Mouse (Mus musculus): ENCODE results near the gene Nodal. TPM values are rescaled to one million over a fixed set of nuclear protein-coding genes. Genes with fewer than 3 reads are reported as not detected.

The Nodal gene
- polyA plus RNA-seq, 1 experiment, result 0.14 TPM

- H3K36me3 ChIP-seq (ENCODE audit: control insufficient read depth, insufficient read depth, low read length), result no peaks in the 10 kb centered on the region
- DNase-seq (ENCODE audit: low read depth in 1 of 2, low spot score in 2 of 2), result no peak
- TF ChIP-seq CTCF (IDR thresholded peaks at IDR 0.05; ENCODE audit: extremely low read depth, insufficient read depth, insufficient read length, insufficient replicate concordance) (no peak), POLR2A (IDR thresholded peaks at IDR 0.05; ENCODE audit: low read depth, low read length) (no peak)
- no peaks in the 10 kb centered on the region for H3K27me3 ChIP-seq (ENCODE audit: control insufficient read depth, insufficient read depth, low read length)
- peak overlapping the region; percentile 17; the same call in 1 of the 2 replicates for H3K27ac ChIP-seq (ENCODE audit: insufficient read depth, low read length)
- 78% methylated on average over 6 of the region's 6 CpGs for WGBS
- peaks cover 6% of the 10 kb centered on the region; the same call in 1 of the 2 replicates for H3K4me1 ChIP-seq (ENCODE audit: control insufficient read depth, insufficient read depth, insufficient read length)
- no peak overlapping the region for H3K4me3 ChIP-seq (ENCODE audit: extremely low read depth, insufficient read depth, insufficient read length)
Measured at GRCm38 (mm10) chr10:61374771-61375481, 42.8 kb upstream of the Nodal start.

- WGBS, result 83% methylated on average over 5 of the region's 5 CpGs
- TF ChIP-seq POLR2A (IDR thresholded peaks at IDR 0.05; ENCODE audit: low read depth, low read length) (no peak), CTCF (IDR thresholded peaks at IDR 0.05; ENCODE audit: extremely low read depth, insufficient read depth, insufficient read length, insufficient replicate concordance) (no peak)
- Histone ChIP-seq H3K4me3 (ENCODE audit: extremely low read depth, insufficient read depth, insufficient read length) (no peak overlapping the region), H3K4me1 (ENCODE audit: control insufficient read depth, insufficient read depth, insufficient read length) (peaks cover 6% of the 10 kb centered on the region; the same call in 1 of the 2 replicates), H3K27me3 (ENCODE audit: control insufficient read depth, insufficient read depth, low read length) (peaks cover 5% of the 10 kb centered on the region), H3K36me3 (ENCODE audit: control insufficient read depth, insufficient read depth, low read length) (no peaks in the 10 kb centered on the region), H3K27ac (ENCODE audit: insufficient read depth, low read length) (no peak overlapping the region)
- DNase-seq (ENCODE audit: low read depth in 1 of 2, low spot score in 2 of 2), result no peak
Measured at GRCm38 (mm10) chr10:61378050-61378449, 39.7 kb upstream of the Nodal start.

GRCm38 (mm10) chr10:61378698-61379097 lies 39.1 kb upstream of the Nodal start:
- TF ChIP-seq POLR2A (IDR thresholded peaks at IDR 0.05; ENCODE audit: low read depth, low read length) (no peak), CTCF (IDR thresholded peaks at IDR 0.05; ENCODE audit: extremely low read depth, insufficient read depth, insufficient read length, insufficient replicate concordance) (no peak)
- Histone ChIP-seq H3K4me1 (ENCODE audit: control insufficient read depth, insufficient read depth, insufficient read length) (peaks cover 6% of the 10 kb centered on the region; the same call in 1 of the 2 replicates), H3K27me3 (ENCODE audit: control insufficient read depth, insufficient read depth, low read length) (peaks cover 8% of the 10 kb centered on the region), H3K4me3 (ENCODE audit: extremely low read depth, insufficient read depth, insufficient read length) (no peak overlapping the region), H3K27ac (ENCODE audit: insufficient read depth, low read length) (no peak overlapping the region), H3K36me3 (ENCODE audit: control insufficient read depth, insufficient read depth, low read length) (no peaks in the 10 kb centered on the region)
- 83% methylated on average over 5 of the region's 5 CpGs for WGBS
- DNase-seq (ENCODE audit: low read depth in 1 of 2, low spot score in 2 of 2), result no peak

GRCm38 (mm10) chr10:61379340-61380040 lies 38.3 kb upstream of the Nodal start:
- Histone ChIP-seq H3K27me3 (ENCODE audit: control insufficient read depth, insufficient read depth, low read length) (peaks cover 8% of the 10 kb centered on the region), H3K4me1 (ENCODE audit: control insufficient read depth, insufficient read depth, insufficient read length) (no peaks in the 10 kb centered on the region), H3K27ac (ENCODE audit: insufficient read depth, low read length) (peak overlapping the region; percentile 58; the same call in 1 of the 2 replicates)

GRCm38 (mm10) chr10:61380186-61380585 lies 37.6 kb upstream of the Nodal start:
- Histone ChIP-seq H3K36me3 (ENCODE audit: control insufficient read depth, insufficient read depth, low read length) (no peaks in the 10 kb centered on the region), H3K4me1 (ENCODE audit: control insufficient read depth, insufficient read depth, insufficient read length) (no peaks in the 10 kb centered on the region), H3K27ac (ENCODE audit: insufficient read depth, low read length) (peak overlapping the region; percentile 58), H3K4me3 (ENCODE audit: extremely low read depth, insufficient read depth, insufficient read length) (no peak overlapping the region), H3K27me3 (ENCODE audit: control insufficient read depth, insufficient read depth, low read length) (peaks cover 8% of the 10 kb centered on the region)
- WGBS, result 48% methylated on average over 9 of the region's 9 CpGs
- no peak for TF ChIP-seq POLR2A (IDR thresholded peaks at IDR 0.05; ENCODE audit: low read depth, low read length)
- no peak for TF ChIP-seq CTCF (IDR thresholded peaks at IDR 0.05; ENCODE audit: extremely low read depth, insufficient read depth, insufficient read length, insufficient replicate concordance)
- DNase-seq (ENCODE audit: low read depth in 1 of 2, low spot score in 2 of 2), result no peak

More at GRCm38 (mm10) chr10:61379340-61380040, 38.3 kb upstream of the Nodal start:
- 90% methylated on average over 13 of the region's 13 CpGs for WGBS
- TF ChIP-seq CTCF (IDR thresholded peaks at IDR 0.05; ENCODE audit: extremely low read depth, insufficient read depth, insufficient read length, insufficient replicate concordance), result no peak
- no peak for TF ChIP-seq POLR2A (IDR thresholded peaks at IDR 0.05; ENCODE audit: low read depth, low read length)
- Histone ChIP-seq H3K4me3 (ENCODE audit: extremely low read depth, insufficient read depth, insufficient read length) (no peak overlapping the region), H3K36me3 (ENCODE audit: control insufficient read depth, insufficient read depth, low read length) (no peaks in the 10 kb centered on the region)
- DNase-seq (ENCODE audit: low read depth in 1 of 2, low spot score in 2 of 2), result no peak

GRCm38 (mm10) chr10:61381823-61382222 lies 35.9 kb upstream of the Nodal start:
- H3K4me1 ChIP-seq (ENCODE audit: control insufficient read depth, insufficient read depth, insufficient read length), result no peaks in the 10 kb centered on the region
- 1% methylated on average over 8 of the region's 8 CpGs for WGBS
- TF ChIP-seq CTCF (IDR thresholded peaks at IDR 0.05; ENCODE audit: extremely low read depth, insufficient read depth, insufficient read length, insufficient replicate concordance), result no peak
- TF ChIP-seq POLR2A (IDR thresholded peaks at IDR 0.05; ENCODE audit: low read depth, low read length), result no peak
- H3K4me3 ChIP-seq (ENCODE audit: extremely low read depth, insufficient read depth, insufficient read length), result peak overlapping the region; percentile 12
- no peaks in the 10 kb centered on the region for H3K36me3 ChIP-seq (ENCODE audit: control insufficient read depth, insufficient read depth, low read length)
- no peak for DNase-seq (ENCODE audit: low read depth in 1 of 2, low spot score in 2 of 2)
- H3K27me3 ChIP-seq (ENCODE audit: control insufficient read depth, insufficient read depth, low read length), result peaks cover 8% of the 10 kb centered on the region
- H3K27ac ChIP-seq (ENCODE audit: insufficient read depth, low read length), result peak overlapping the region; percentile 21; the same call in 1 of the 2 replicates
